Mouse (Mus musculus) left cerebral cortex, adult 18-20 months (tissue): Measurements from ENCODE around the gene Pigv. TPM values are rescaled to one million over a fixed set of nuclear protein-coding genes. Genes with fewer than 3 reads are reported as not detected.
"Not testable (repeated sequence)": the region's sequence is repeated elsewhere in the genome, so short reads cannot be mapped to it uniquely, and the experiment has no call there.

ENCODE experiments used
- DNase-seq, 2 experiments: peaks; one replicate each; pipeline ENCODE4 v3.0.0; 2021 to 2022; ENCODE audit warnings: low spot score in 2 of 2, mixed read lengths in 1 of 2
- total RNA-seq, 2 experiments: library from RNA; stranded (reverse); gene quantifications; 2 replicates each; pipeline ENCODE4 v1.2.3; 2021

The Pigv gene
- total RNA-seq, 2 experiments from 2014 or later = 7.1 to 9.7 TPM

GRCm38 (mm10) chr4:133649989-133650699 lies 22.3 kb downstream of the Pigv start, which contains the start of gene Zdhhc18:
Gene Zdhhc18, minus strand, starts transcription at chr4:133650154.
- peak; percentile 75 to 79 for DNase-seq

GRCm38 (mm10) chr4:133649464-133649863 lies 23.0 kb downstream of the Pigv start:
- not testable (repeated sequence) for DNase-seq

GRCm38 (mm10) chr4:133645680-133646079 lies 26.8 kb downstream of the Pigv start:
- no peak for DNase-seq

GRCm38 (mm10) chr4:133645195-133645594 lies 27.3 kb downstream of the Pigv start:
- no peak for DNase-seq

GRCm38 (mm10) chr4:133634043-133634410 lies 38.4 kb downstream of the Pigv start:
- DNase-seq = no peak

GRCm38 (mm10) chr4:133633332-133634042 lies 39.0 kb downstream of the Pigv start:
- DNase-seq = peak; percentile 85 to 91

- peak in 1 of 2 experiments; percentile 44 for DNase-seq
These were observed 39.7 kb downstream of the Pigv start for GRCm38 (mm10) chr4:133632483-133633327.

- no peak for DNase-seq
These were observed 40.6 kb downstream of the Pigv start for GRCm38 (mm10) chr4:133631769-133632411.

GRCm38 (mm10) chr4:133631071-133631768 lies 41.2 kb downstream of the Pigv start:
- no peak for DNase-seq

- DNase-seq = no peak
These were observed 42.0 kb downstream of the Pigv start for GRCm38 (mm10) chr4:133630326-133630920.

- no peak for DNase-seq
These were observed 43.3 kb downstream of the Pigv start for GRCm38 (mm10) chr4:133629191-133629590.

- no peak for DNase-seq
These were observed 43.9 kb downstream of the Pigv start for GRCm38 (mm10) chr4:133628517-133628916.

GRCm38 (mm10) chr4:133627039-133627438 lies 45.4 kb downstream of the Pigv start:
- no peak for DNase-seq

GRCm38 (mm10) chr4:133626621-133627020 lies 45.8 kb downstream of the Pigv start:
- DNase-seq = no peak

- no peak for DNase-seq
These were observed 46.2 kb downstream of the Pigv start for GRCm38 (mm10) chr4:133626221-133626620.

- DNase-seq = no peak
These were observed 46.8 kb downstream of the Pigv start for GRCm38 (mm10) chr4:133625621-133626071.

GRCm38 (mm10) chr4:133624830-133625229 lies 47.6 kb downstream of the Pigv start:
- DNase-seq = no peak

GRCm38 (mm10) chr4:133622161-133622695 lies 50.2 kb downstream of the Pigv start:
- DNase-seq = no peak

GRCm38 (mm10) chr4:133620668-133621067 lies 51.8 kb downstream of the Pigv start:
- no peak for DNase-seq
